Mouse (Mus musculus) lung, adult 2 months (tissue): Measurements from ENCODE around the gene D6Ertd527e. TPM values are rescaled to one million over a fixed set of nuclear protein-coding genes. Genes with fewer than 3 reads are reported as not detected.

Experiments used
- DNase-seq: peaks from one replicate; pipeline ENCODE4 v3.0.0; 2022
- H3K4me1 ChIP-seq: fragments of 200-500 bp; 2 replicates; pipeline ENCODE4 v1.6.1; 2011; ENCODE audit warnings: low read length; ENCODE audit not compliant: control insufficient read depth, insufficient read depth
- H3K4me3 ChIP-seq: fragments of 200-500 bp; replicated peaks from 2 replicates; pipeline ENCODE3; 2011; ENCODE audit warnings: low read depth, mild to moderate bottlenecking, control low read depth, low read length; ENCODE audit errors: extremely low read depth
- CTCF ChIP-seq: fragments of 200-500 bp; IDR thresholded peaks from 2 replicates; pipeline ENCODE4 v1.5.1; 2011; ENCODE audit warnings: mild to moderate bottlenecking, low read length, control low read depth; ENCODE audit not compliant: insufficient read depth
- POLR2A ChIP-seq: fragments of 200-500 bp; IDR thresholded peaks from 2 replicates; pipeline ENCODE4 v1.6.1; 2011; ENCODE audit warnings: low read depth, mild to moderate bottlenecking, control low read depth, low read length, borderline replicate concordance; ENCODE audit errors: extremely low read depth
- WGBS: fragments of 180-500 bp; shearing (Covaris S2); methylation state at CpG from one replicate; pipeline ENCODE4 v1.1.7; 2018; 5-methylcytosine and 5-hydroxymethylcytosine counted together
- polyA plus RNA-seq: library from polyadenylated mRNA; depleted of rRNA; stranded (reverse); fragments of >200 nt; gene quantifications from 2 replicates; pipeline ENCODE4 v1.2.3, GENCODE M21; 2012; rRNA removed

The D6Ertd527e gene
- polyA plus RNA-seq, 1 experiment, result 2.3 TPM

DNA sequence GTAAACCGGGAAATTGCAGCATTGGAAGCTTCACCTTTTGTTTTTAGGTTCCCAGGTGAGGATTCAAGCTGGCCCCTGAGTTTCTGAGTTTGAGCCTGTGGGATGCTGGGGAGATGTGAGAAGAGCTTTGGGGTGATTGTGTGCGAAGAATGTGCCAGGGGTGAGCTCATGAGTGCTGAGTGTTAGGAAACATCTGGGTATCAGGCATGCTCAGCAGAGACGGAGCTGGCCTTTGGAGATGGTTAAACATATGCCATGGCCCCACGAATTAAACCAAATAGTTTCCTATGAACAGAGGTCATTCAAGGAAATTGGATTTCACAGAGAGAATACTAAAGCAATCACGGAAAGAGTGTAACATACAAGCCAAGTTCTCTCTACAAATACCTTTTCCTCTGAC, 37.7 kb downstream of the D6Ertd527e start:
- DNase-seq, result no peak

DNA sequence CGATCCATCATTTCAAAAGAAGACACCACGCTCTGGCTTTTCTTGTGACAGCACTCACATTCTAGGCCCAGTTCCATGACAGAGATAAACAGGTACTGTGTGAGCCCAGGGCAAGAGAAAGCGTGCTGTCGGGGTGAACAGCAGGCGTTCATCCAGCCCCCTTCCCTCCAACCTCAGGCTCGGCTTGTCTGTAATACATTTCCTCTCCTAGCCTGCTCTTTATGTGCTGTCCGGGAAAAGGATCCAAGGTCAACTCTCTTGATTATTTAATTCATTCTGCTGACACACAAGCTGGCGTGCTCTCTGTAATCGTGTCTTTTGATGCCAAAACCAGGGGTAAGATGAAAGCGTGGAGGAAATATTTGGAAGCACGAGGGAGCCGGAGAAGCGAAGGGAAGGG, 39.0 kb downstream of the D6Ertd527e start:
- H3K4me3 ChIP-seq, result no peak overlapping the region
- H3K4me1 ChIP-seq, result no peaks in the 10 kb centered on the region; the same call in 1 of the 2 replicates
- no peak for TF ChIP-seq CTCF
- no peak for TF ChIP-seq POLR2A
- DNase-seq, result no peak
- 52% methylated on average over 13 of the region's 13 CpGs for WGBS

More for the DNA sequence above, 37.7 kb downstream of the D6Ertd527e start:
- TF ChIP-seq POLR2A (no peak), CTCF (no peak)
- Histone ChIP-seq H3K4me1 (no peaks in the 10 kb centered on the region; the same call in 1 of the 2 replicates), H3K4me3 (no peak overlapping the region)
- WGBS, result 63% methylated on average over 5 of the region's 5 CpGs

DNA sequence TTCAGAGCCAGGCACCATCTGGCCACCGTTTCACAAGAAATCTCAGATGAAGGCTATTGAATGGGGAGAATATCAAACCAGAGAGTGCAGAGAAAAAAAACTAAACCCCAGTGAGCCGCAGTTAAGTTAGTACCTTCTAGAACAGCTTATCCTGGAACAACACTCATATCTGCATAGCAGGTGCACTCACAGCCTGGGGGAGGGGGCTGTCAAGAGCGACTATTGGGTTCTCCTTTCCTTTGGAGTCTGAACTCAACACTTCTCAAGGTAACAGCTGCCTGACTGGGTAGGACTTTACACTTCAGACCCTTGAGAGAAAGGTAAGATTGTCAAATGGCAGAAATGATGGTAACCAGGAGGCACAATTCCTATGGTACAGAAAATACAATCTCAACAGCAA, 43.4 kb downstream of the D6Ertd527e start:
- Histone ChIP-seq H3K4me3 (no peak overlapping the region), H3K4me1 (no peaks in the 10 kb centered on the region; the same call in 1 of the 2 replicates)
- 72% methylated on average over 3 of the region's 3 CpGs for WGBS
- no peak for TF ChIP-seq POLR2A
- TF ChIP-seq CTCF, result no peak
- DNase-seq, result no peak

DNA sequence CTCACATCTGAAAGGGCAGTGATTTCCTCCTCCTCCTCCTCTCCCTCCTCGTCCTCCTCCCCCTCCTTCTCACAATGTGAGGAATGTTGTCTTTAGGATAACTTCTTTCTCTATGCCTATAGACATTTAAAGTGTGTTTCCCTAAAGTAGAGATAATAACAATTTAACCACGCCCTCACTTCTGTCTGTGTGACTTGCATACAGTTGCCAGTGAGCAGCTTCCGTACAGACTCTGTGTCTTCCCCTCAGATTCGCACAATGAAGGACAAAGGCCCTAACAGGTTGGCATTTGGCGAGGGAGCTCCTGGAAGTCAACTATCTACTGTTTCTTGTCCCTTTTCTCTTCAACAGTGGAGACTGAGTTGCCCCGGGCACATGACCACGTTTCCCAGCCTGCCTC, 45.9 kb downstream of the D6Ertd527e start:
- TF ChIP-seq CTCF (no peak), POLR2A (no peak)
- Histone ChIP-seq H3K4me3 (no peak overlapping the region), H3K4me1 (no peaks in the 10 kb centered on the region)
- no peak for DNase-seq
- WGBS, result 78% methylated on average over 7 of the region's 7 CpGs

DNA sequence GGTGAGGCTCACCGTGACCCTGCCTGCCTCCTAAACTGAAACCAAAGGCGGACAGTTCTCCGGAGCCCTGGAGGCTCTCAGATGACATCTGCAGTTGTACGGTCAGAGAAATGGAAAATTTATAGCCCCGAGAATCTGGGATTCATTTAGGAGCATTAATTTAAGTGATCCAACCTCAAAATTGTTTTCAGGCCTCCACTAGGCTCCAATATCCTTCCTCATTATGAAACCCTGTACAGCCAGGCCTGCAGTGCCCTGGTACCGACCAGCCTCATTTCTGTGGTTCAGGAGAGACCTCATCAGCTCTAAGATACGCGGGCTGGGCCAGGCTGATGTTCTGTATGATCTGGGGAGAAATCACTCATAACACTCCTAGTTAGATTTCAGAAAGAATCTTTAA, 46.9 kb downstream of the D6Ertd527e start:
- no peak for DNase-seq
- H3K4me3 ChIP-seq, result no peak overlapping the region
- no peaks in the 10 kb centered on the region for H3K4me1 ChIP-seq
- TF ChIP-seq POLR2A, result no peak
- TF ChIP-seq CTCF, result no peak
- WGBS, result 94% methylated on average over 8 of the region's 8 CpGs

DNA sequence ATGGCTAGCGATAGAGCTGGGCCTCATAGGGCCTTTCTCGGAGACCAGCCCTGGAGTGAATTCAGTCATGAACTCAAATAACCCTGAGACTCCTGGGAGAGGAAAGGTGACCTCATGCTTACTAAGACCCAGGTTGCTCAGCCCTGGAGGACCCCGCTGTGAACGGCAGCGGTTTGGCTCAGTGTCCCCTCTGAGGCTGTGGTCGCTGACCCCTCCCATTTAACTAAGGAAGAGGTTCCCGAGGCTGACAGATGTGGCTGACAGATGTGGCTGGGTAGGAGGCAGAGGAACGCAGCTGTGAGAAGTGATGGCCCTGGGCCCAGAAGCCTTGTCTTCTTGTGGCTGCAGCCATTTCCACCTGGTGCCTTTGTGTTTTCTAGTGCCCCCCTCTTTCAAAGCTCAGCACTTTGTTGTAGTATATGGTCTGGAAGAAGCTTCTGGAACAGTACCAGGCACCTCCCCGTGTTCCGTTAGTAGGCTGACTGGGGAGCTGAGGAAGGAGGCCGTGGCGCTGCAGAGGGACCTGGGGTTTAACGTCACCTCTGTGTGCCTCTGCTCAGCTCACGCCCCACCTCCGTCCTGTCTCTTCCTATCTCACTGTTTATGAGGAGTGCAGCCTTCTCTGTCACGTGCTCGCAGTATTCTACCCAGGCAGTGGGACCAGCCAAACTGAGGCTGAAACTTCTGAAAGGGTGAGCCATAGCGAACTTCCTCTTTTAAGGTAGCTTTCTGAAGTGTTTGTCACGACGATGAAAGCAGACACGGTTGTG, 48.1 kb downstream of the D6Ertd527e start:
- TF ChIP-seq POLR2A (0 out of 2 replicates have a peak, but pooled peaks have one; percentile 19), CTCF (no peak)
- Histone ChIP-seq H3K4me3 (no peak overlapping the region), H3K4me1 (no peaks in the 10 kb centered on the region)
- 46% methylated on average over 21 of the region's 21 CpGs for WGBS
- DNase-seq, result no peak

DNA sequence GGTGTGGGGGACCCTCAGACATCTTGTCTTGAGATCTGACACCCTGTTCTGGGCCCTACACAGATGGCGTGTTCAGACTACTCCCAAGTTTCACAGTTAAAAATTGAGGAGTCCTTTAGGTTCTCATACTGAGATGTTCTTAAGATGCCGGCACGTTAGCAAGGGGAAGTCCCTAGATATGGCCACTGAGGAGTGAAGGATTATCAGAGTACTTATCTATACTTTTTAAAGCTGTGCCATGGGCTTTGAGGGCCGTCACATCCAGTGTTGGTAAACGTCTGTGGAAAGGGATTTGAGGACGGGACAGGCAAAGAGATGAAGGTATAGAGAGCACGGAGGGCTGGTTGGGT, 48.7 kb downstream of the D6Ertd527e start:
- H3K4me1 ChIP-seq, result no peaks in the 10 kb centered on the region
- no peak for DNase-seq
- WGBS, result 67% methylated on average over 7 of the region's 7 CpGs
- TF ChIP-seq CTCF (no peak), POLR2A (no peak)
- H3K4me3 ChIP-seq, result no peak overlapping the region

DNA sequence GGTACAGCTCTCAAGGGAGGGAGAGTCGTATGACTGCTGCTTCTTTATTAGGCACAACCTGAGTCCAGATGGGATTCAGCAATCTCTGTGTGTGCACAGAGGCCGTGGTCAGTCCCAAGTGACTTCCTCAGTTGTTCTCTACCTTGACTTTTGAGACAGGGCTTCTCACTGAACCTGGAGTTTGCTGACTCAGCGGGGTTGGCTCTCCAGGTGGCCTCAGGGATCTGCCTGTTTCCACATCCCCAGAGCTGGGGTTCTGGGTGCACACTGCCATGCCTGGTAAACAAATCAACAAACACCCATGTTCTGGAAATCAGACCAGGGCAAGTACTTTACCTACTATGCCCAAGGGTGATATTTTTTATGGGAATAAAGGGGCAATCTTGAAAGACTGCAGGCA, 49.3 kb downstream of the D6Ertd527e start:
- whole genome bisulfite sequencing, result 78% methylated on average over 3 of the region's 3 CpGs
- no peaks in the 10 kb centered on the region for H3K4me1 ChIP-seq
- H3K4me3 ChIP-seq, result no peak overlapping the region
- DNase-seq, result no peak
- TF ChIP-seq POLR2A (no peak), CTCF (no peak)

DNA sequence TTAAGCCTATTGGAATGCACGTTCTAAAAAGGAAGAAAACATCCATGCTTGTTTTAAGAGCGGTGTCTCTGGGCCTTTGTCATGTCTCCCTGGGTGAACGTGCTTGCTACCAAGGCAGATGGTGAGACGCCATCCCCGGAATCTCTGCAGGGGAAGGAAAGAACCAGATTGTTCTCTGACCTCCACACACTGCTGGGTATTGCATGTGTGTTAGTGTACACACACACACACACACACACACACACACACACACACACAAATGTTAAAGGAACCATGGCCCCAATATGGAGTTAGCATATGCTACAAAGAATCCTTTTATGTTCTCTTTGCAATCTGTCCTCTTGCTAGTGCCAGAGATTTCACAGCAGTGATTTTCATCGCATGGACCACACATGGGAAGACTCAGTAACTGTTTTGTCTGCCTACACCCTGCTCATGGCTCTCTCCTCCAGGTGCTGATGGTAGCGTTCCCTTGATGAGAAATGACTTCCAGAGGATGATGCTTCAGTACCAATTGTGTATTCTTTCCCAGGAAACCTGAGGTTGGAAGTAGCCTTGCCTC, 53.6 kb downstream of the D6Ertd527e start:
- DNase-seq, result no peak
- H3K4me1 ChIP-seq, result no peaks in the 10 kb centered on the region
- WGBS, result 88% methylated on average over 7 of the region's 7 CpGs
- no peak overlapping the region for H3K4me3 ChIP-seq
- TF ChIP-seq POLR2A (no peak), CTCF (no peak)

DNA sequence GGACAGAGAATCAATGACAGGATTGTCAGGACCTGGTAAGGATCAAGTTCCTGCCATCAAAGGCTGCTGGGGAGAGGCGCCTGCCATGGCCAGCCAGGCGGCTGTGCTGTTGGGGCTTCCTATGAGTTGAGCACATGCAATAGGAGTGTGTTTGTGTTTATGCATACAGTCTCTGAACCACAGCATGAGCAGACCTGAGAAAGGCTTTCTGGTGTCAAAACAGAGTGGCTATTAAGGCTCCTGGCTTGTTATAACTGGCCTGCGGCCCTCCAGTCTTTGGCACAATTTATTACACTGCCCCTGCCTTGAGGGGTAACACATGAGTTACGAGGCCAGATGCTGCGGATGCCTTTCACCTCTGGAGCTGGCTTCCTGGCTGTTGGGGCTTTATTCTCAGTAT, 55.6 kb downstream of the D6Ertd527e start:
- DNase-seq, result no peak
- H3K4me1 ChIP-seq, result no peaks in the 10 kb centered on the region
- WGBS, result 97% methylated on average over 5 of the region's 5 CpGs
- TF ChIP-seq POLR2A, result no peak
- H3K4me3 ChIP-seq, result no peak overlapping the region

DNA sequence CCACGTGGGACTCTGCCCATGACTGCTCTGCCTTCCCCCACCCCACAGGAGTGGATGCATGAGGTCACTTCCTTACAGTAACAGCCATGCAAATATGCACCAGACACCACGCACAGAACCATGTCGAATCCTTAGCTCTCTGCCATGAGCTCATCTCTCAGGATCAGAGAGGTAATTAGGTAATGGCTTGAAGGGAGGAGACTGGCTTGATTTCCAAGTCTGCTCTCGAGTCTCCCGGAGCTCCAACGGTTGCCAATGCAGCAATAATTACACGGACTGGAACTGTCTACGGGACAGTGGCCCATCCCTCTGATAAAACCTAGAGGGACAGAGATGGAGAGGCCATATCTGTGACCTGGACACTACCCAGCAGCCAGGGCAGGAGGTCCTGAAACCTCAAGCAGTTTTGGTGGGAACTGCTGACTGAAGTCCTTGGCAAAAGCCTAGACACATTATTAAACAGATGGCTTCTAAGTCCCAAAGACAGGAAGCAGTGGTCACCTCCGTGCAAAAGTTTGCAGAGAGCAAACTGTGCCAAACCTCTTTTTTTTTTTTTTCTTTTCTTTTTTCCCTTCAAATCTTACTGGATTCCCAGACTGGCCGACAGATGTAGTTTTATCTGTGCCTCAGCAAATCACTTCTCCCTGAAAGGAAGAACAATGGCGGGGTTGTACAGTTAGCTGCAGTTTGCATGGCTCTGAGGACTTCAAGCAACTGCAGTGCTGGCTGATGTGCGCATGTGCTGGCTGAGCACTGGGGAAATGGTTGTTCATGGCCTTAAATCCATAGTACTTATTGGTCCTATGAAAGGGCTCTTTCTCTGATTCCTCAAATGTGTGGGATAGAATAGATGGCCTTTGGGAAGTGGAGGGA, 57.1 kb downstream of the D6Ertd527e start:
- no peaks in the 10 kb centered on the region for H3K4me1 ChIP-seq
- H3K4me3 ChIP-seq, result no peak overlapping the region
- TF ChIP-seq POLR2A, result no peak
- TF ChIP-seq CTCF, result no peak
- DNase-seq, result no peak
- 51% methylated on average over 12 of the region's 12 CpGs for WGBS

Other genes with a start within 250 kb of the D6Ertd527e start
- gene Nfu1, start 95.5 kb upstream of the D6Ertd527e start, polyA plus RNA-seq, result 72.5 and 88.5 TPM in 2 replicates
- 13.3 and 17.3 TPM in 2 replicates for gene Gfpt1, start 61.9 kb upstream of the D6Ertd527e start, polyA plus RNA-seq
- gene Antxr1, start 231.1 kb downstream of the D6Ertd527e start, polyA plus RNA-seq, result 31.3 and 35.3 TPM in 2 replicates
- gene Gkn1, start 246.2 kb downstream of the D6Ertd527e start, polyA plus RNA-seq, result not detected in 2 replicates